Mouse (Mus musculus): ENCODE measurements around the gene Asap2.
"Not testable (repeated sequence)": the region's sequence is repeated elsewhere in the genome, so short reads cannot be mapped to it uniquely, and the experiment has no call there.

The Asap2 gene

DNA sequence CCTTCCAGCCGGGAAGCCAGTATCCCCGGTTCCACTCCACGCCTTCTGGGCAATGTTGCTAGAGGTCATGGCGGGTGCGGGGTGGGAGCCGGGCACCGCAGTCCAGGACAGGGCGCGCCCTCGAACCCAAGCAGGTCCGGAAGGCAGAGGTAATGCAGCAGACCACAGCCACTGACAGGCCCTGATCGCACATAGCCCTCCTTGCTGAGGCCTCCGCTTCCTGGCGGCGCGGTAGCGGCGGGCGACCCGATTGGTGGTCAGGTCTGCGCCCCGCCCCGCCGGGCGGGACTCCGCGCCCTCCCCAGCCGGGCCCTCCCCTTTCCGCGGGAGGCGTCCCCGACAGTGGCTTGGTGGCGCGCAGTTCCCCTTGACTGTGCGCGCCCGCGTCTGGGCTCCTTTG, at the start of gene Asap2:
Gene Asap2, plus strand, starts transcription at position 328 of the 400 bp plus-strand sequence.
- peak; percentile 4 for DNase-seq (ENCODE audit: low read depth, low spot score)

DNA sequence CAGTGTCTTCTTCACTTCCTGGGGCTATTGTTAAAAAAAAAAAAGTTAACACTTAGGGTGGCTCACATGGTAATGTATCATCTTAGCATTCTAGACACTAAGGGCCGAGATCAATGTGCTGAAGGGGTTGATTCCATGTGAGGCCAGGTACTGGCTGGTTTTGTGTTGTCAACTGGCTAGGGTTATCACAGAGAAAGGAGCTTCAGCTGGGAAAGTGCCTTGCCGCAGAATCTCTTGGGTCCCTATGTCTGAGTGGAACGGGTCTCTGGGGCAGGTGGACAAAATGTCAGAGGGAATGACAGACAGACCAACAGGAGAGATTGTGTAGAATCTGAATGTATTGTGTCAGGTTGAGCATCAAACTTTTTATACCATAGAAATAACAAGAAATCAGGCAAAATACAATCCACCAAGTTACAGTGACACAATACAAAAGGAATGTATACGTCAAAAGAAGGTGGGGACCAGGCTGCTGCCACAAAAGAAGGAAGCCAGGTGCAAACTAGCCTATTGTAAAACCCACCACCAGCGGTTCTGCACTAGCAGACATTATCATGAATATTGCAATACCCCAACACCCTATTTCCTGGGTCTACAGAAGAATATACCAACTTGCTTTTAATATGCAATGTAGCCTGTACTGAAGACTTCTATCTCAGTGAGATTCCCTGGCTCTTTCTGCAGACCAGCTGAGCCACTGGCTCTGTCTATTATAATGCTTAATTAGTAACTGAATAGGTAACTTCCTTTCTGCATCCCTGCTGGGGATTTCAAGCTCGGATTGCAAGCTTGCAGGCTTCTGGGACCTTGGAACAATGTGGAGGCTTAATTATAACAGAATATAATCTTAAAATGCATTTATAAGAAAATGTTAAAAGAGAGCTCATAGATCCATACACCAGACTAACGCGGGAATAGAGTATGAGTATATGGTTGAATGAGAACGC, 42.9 kb upstream of the Asap2 start:
- peak; percentile 94 for DNase-seq (ENCODE audit: low read depth, low spot score)

- DNase-seq (ENCODE audit: low read depth, low spot score) = peak; percentile 31
Observed at GRCm38 (mm10) chr12:20990579-20990978, 320 bp downstream of the Asap2 start.

DNA sequence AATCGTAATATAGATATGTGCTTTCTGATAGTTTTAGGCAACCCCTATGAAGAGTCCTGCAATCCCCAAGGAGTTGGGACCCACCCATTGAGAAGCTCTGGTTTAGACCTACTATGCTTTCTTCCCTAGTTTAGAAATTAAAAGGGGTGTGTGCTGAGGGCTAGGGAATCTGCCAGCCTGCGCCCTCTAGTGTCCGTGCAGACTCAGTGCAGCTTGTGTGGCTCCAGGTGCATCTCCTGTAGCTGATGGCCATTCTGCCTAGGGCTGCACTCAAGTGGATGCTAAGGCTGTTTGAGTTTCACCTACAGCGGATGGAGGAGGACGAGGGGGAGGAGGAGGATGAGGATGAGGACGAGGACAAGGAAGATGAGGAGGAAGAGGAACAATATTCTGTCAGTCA, 40.6 kb downstream of the Asap2 start:
- DNase-seq (ENCODE audit: low read depth, low spot score) = not testable (repeated sequence)

DNA sequence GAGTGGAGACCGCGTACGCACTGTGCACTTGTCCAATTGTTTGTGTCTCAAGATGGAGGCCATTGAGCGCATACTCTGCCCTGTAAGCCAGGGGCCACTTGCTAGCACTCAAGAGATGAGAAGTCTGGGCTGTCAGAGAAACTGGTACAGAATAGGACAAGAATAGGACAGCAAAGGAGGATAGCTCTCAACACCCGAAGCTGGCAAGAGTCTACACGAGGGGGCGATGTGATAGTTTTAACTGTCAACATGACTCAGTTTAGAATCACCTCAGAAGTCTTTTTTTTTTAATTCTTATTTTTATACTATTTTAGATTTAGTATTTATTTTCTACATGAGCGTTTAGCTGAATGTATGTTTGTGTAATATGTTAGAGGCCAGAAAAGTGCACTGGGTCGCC, 56.5 kb downstream of the Asap2 start:
- not testable (repeated sequence) for DNase-seq (ENCODE audit: low read depth, low spot score)

- DNase-seq (ENCODE audit: low read depth, low spot score) = peak; percentile 57
Observed at GRCm38 (mm10) chr12:21075731-21076130, 85.5 kb downstream of the Asap2 start.

DNA sequence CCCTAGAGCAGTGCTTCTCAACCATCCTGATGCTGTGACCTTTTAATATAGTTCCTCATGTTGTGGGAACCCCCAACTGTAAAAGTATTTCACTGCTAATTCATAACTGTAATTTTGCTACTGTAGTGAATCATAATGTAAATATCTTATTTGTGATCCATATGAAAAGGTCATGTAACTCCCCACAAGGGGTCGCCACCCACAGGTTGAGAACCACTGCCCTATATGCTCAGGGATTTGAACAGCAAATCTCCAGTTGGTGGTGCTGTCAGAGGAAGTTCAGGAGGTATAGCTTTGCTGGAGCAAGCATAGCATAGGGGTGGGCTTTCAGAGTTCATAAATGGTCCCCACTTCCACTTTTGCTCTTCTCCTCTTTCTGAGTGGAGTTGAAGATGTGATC, 99.9 kb downstream of the Asap2 start:
- DNase-seq (ENCODE audit: low read depth, low spot score) = peak; percentile 21

GRCm38 (mm10) chr12:21092446-21092845, 102.2 kb downstream of the Asap2 start:
- not testable (repeated sequence) for DNase-seq (ENCODE audit: low read depth, low spot score)

DNA sequence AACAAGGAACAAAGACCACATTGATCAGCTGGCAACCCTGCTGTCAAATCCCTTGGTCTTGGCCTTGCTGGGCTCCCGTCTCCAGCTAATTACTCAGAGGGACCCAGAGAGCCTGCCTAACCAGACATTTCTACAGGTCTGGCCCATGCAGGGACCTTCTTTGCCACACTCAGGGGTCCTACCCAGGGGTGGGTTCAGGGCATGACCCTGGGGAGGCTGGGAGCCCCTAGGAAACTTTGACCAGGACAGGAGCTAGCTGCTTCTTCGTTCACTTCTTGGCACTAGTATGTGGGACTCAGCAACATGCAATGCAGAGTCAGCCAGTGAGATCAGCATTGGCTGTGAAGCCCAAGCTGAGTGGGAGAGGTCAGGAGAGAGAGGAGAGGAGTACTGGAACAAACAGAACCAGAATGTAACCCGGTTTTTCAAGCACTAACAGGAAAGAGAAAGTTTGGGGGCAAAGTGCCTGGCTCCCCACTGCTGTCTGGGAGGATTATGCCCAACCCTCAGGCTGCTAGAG, 107.6 kb downstream of the Asap2 start:
- DNase-seq (ENCODE audit: low read depth, low spot score) = not testable (repeated sequence)

GRCm38 (mm10) chr12:21111116-21111475, 120.8 kb downstream of the Asap2 start:
- peak; percentile 60 for DNase-seq (ENCODE audit: low read depth, low spot score)

DNA sequence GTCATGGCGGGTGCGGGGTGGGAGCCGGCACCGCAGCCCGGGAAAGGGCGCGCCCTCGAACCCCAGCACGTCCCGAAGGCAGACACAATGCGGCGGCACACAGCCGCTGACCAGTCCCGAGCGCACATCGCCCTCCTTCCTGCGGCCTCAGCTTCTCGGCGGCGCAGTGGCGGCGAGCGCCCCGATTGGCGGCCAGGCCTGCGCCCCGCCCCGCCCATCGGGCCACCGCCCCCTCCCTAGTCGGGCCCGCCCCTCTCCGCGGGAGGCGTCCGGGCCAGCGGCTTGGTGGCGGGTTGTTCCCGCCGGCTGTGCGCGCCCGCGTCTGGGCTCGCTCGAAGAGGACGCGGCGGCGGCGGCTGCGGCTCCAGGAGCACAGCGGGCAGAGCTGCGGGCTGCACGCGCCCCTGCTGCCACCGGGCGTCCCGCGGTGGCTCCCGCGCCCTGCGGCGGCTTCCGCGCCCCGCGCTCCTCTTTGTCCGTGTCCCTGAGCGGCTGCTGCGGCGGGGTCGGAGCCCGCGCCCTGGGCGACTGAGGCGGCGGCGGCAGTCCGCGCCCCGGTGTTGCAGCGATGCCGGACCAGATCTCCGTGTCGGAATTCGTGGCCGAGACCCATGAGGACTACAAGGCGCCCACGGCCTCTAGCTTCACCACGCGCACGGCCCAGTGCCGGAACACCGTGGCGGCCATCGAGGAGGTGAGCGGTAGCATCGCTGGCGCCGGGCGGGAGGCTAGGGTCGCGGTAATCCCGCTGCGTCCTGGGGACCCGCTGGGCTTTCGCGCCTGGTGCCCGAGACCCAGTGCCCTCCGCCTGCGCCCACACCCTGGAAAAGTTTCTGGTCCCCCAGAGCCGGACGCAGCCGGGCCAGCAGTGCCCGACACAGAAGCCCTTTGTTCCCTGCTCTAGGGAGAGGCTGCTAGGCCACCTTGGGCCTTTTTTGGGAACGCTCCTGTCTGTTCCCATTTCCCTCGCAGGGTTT, 121.5 kb downstream of the Asap2 start:
- DNase-seq (ENCODE audit: low read depth, low spot score) = peak; percentile 89

DNA sequence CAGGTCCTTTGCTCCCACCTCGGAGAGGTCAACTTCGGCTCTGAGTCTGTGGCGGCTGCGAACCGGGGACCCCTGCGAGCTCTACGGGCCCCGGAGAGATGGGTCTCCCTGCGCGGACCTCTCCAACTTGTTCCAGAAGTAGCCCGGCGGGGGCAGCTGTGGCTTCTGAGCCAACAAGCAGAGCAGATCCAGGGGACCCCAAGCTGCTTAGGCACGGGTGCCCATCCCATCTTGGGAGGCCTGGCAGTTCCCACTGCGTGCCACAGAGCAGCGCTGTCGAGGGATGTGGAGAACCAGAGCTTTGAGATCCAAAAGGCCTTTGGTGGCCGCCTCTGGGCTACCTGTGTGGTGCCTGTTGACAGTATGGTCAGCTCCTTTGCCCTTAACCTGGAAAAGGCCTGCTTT, 122.2 kb downstream of the Asap2 start:
- DNase-seq (ENCODE audit: low read depth, low spot score) = peak; percentile 74

- no peak for DNase-seq (ENCODE audit: low read depth, low spot score)
Observed at GRCm38 (mm10) chr12:21119446-21119845, 129.2 kb downstream of the Asap2 start.

GRCm38 (mm10) chr12:21122818-21123217, 132.6 kb downstream of the Asap2 start:
- no peak for DNase-seq (ENCODE audit: low read depth, low spot score)

- DNase-seq (ENCODE audit: low read depth, low spot score) = no peak
Observed at GRCm38 (mm10) chr12:21123647-21124046, 133.4 kb downstream of the Asap2 start.

GRCm38 (mm10) chr12:21125675-21126470, 135.6 kb downstream of the Asap2 start:
- no peak for DNase-seq (ENCODE audit: low read depth, low spot score)

GRCm38 (mm10) chr12:21126516-21126915, 136.3 kb downstream of the Asap2 start:
- DNase-seq (ENCODE audit: low read depth, low spot score) = no peak

- DNase-seq (ENCODE audit: low read depth, low spot score) = no peak
Observed at GRCm38 (mm10) chr12:21128930-21129869, 138.9 kb downstream of the Asap2 start.

GRCm38 (mm10) chr12:21130274-21130823, 140.1 kb downstream of the Asap2 start:
- no peak for DNase-seq (ENCODE audit: low read depth, low spot score)

DNA sequence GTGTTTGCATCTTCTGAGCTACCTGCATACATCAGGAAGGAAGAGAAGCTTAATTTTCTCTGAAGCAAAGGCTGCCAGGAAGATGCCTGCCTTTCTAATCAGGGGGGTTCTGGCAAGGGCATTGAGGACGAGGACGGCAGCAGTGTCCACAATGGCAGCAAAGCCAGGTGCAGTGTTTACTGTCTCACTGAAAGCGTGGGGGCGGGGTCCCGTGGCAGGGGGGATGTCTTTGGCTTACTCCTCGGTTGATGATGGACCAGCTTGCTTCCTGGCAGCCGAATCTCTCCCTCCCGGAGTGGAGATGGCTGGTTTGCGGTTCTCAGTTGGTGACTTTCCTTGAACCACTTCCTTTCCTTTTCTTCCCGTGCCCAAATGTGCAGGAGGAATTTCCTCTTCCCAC, 142.3 kb downstream of the Asap2 start:
- peak; percentile 33 for DNase-seq (ENCODE audit: low read depth, low spot score)

Data from R1 (cell line).